Mouse (Mus musculus) C2C12 (cell line): ENCODE data around the gene Hjurp.

Experiments used
- CEBPB ChIP-seq: IDR thresholded peaks from one replicate; pipeline ENCODE4 v1.6.1; 2011; ENCODE audit warnings: low read depth, mild to moderate bottlenecking, control low read depth, moderate library complexity
- CTCF ChIP-seq: IDR thresholded peaks from one replicate; pipeline ENCODE4 v1.5.1; 2011; ENCODE audit not compliant: control insufficient read depth, insufficient read depth, insufficient read length
- MYOD1 ChIP-seq: IDR thresholded peaks from one replicate; pipeline ENCODE4 v1.6.1; 2011; ENCODE audit warnings: low read depth; ENCODE audit not compliant: control insufficient read depth, insufficient read length

DNA sequence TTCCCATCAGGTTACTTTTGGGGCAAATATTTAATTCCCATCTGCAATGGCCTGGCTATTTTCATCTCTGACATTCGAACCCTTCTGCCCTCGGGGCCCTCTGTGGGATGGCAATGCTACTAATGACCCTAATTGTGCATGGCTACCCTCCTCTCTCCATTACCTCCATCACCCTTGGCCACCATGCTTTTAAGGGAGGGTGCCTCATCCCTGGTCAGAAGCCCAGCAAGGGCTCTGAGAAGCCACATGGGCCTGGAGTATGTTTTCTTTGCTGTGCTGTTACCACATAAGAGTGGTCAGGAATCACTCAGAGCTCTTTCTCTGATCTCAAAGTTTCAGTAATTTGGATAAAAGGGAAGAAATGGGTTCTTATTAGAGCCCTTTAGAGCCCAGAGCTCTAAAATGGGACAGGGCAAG is 22.1 kb upstream of the Hjurp start:
- TF ChIP-seq CTCF, result no peak
- no peak for TF ChIP-seq MYOD1
- TF ChIP-seq CEBPB, result no peak
